Mouse (Mus musculus): ENCODE measurements around the gene Phb. TPM values are rescaled to one million over a fixed set of nuclear protein-coding genes. Genes with fewer than 3 reads are reported as not detected.

Phb gene
- polyA plus RNA-seq, 1 experiment = 49.5 TPM

GRCm38 (mm10) chr11:95713225-95713810, 46.6 kb downstream of the Phb start:
- Histone ChIP-seq H3K36me3 (ENCODE audit: control insufficient read depth, insufficient read depth, low read length) (no peaks in the 10 kb centered on the region), H3K4me3 (ENCODE audit: extremely low read depth, insufficient read depth, insufficient read length) (peak overlapping the region; percentile 85), H3K27me3 (ENCODE audit: control insufficient read depth, insufficient read depth, low read length) (no peaks in the 10 kb centered on the region), H3K4me1 (ENCODE audit: control insufficient read depth, insufficient read depth, insufficient read length) (peaks cover 2% of the 10 kb centered on the region; the same call in 1 of the 2 replicates), H3K27ac (ENCODE audit: insufficient read depth, low read length) (peak overlapping the region; percentile 94)
- TF ChIP-seq CTCF (IDR thresholded peaks at IDR 0.05; ENCODE audit: extremely low read depth, insufficient read depth, insufficient read length, insufficient replicate concordance) = no peak
- no peak for TF ChIP-seq POLR2A (IDR thresholded peaks at IDR 0.05; ENCODE audit: low read depth, low read length)
- peak; percentile 23 to 62 for DNase-seq (ENCODE audit: low read depth in 1 of 2, low spot score in 2 of 2)
- 0% methylated on average over 49 of the region's 49 CpGs for WGBS

- H3K4me1 ChIP-seq (ENCODE audit: control insufficient read depth, insufficient read depth, insufficient read length) = peaks cover 2% of the 10 kb centered on the region; the same call in 1 of the 2 replicates
- H3K36me3 ChIP-seq (ENCODE audit: control insufficient read depth, insufficient read depth, low read length) = no peaks in the 10 kb centered on the region
- WGBS = under 1% methylated on average over 13 of the region's 13 CpGs
- peak in 1 of 2 experiments; percentile 22 for DNase-seq (ENCODE audit: low read depth in 1 of 2, low spot score in 2 of 2)
- TF ChIP-seq CTCF (IDR thresholded peaks at IDR 0.05; ENCODE audit: extremely low read depth, insufficient read depth, insufficient read length, insufficient replicate concordance) (no peak), POLR2A (IDR thresholded peaks at IDR 0.05; ENCODE audit: low read depth, low read length) (no peak)
- peak overlapping the region; percentile 85 for H3K4me3 ChIP-seq (ENCODE audit: extremely low read depth, insufficient read depth, insufficient read length)
- H3K27me3 ChIP-seq (ENCODE audit: control insufficient read depth, insufficient read depth, low read length) = no peaks in the 10 kb centered on the region
- peak overlapping the region; percentile 94 for H3K27ac ChIP-seq (ENCODE audit: insufficient read depth, low read length)
Measured at GRCm38 (mm10) chr11:95713811-95714241, 47.1 kb downstream of the Phb start.

DNA sequence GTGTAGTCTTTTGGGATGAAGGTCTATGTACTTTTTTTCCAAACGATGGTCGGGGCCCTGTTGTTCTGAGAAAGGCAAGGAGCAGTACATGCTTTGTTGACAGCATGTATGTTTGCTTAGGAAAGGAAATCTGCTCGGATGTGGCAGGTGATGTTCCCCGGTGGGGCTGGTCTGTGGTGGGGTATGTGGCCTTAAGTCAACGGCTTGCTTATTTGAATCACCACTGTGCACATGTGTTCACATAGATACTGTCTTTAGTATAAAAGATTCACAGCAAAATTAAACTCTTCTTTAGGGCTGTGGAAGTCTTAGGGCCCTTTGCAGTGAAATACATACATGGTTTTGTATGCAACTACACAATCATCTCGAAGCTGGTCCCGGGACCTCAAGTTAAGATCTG, 47.7 kb downstream of the Phb start:
- TF ChIP-seq CTCF (IDR thresholded peaks at IDR 0.05; ENCODE audit: extremely low read depth, insufficient read depth, insufficient read length, insufficient replicate concordance) = no peak
- TF ChIP-seq POLR2A (IDR thresholded peaks at IDR 0.05; ENCODE audit: low read depth, low read length) = no peak
- Histone ChIP-seq H3K4me3 (ENCODE audit: extremely low read depth, insufficient read depth, insufficient read length) (peak overlapping the region; percentile 85; the same call in 1 of the 2 replicates), H3K36me3 (ENCODE audit: control insufficient read depth, insufficient read depth, low read length) (no peaks in the 10 kb centered on the region), H3K27ac (ENCODE audit: insufficient read depth, low read length) (peak overlapping the region; percentile 94), H3K27me3 (ENCODE audit: control insufficient read depth, insufficient read depth, low read length) (no peaks in the 10 kb centered on the region), H3K4me1 (ENCODE audit: control insufficient read depth, insufficient read depth, insufficient read length) (peaks cover 2% of the 10 kb centered on the region; the same call in 1 of the 2 replicates)
- DNase-seq (ENCODE audit: low read depth in 1 of 2, low spot score in 2 of 2) = no peak
- 2% methylated on average over 7 of the region's 7 CpGs for WGBS

- no peaks in the 10 kb centered on the region for H3K27me3 ChIP-seq (ENCODE audit: control insufficient read depth, insufficient read depth, low read length)
- no peaks in the 10 kb centered on the region for H3K36me3 ChIP-seq (ENCODE audit: control insufficient read depth, insufficient read depth, low read length)
- DNase-seq (ENCODE audit: low read depth in 1 of 2, low spot score in 2 of 2) = no peak
- H3K27ac ChIP-seq (ENCODE audit: insufficient read depth, low read length) = no peak overlapping the region
- H3K4me1 ChIP-seq (ENCODE audit: control insufficient read depth, insufficient read depth, insufficient read length) = peaks cover 2% of the 10 kb centered on the region; the same call in 1 of the 2 replicates
- 85% methylated on average over 8 of the region's 8 CpGs for WGBS
- TF ChIP-seq CTCF (IDR thresholded peaks at IDR 0.05; ENCODE audit: extremely low read depth, insufficient read depth, insufficient read length, insufficient replicate concordance) (no peak), POLR2A (IDR thresholded peaks at IDR 0.05; ENCODE audit: low read depth, low read length) (no peak)
- H3K4me3 ChIP-seq (ENCODE audit: extremely low read depth, insufficient read depth, insufficient read length) = no peak overlapping the region
Measured at GRCm38 (mm10) chr11:95716136-95716535, 49.4 kb downstream of the Phb start.

DNA sequence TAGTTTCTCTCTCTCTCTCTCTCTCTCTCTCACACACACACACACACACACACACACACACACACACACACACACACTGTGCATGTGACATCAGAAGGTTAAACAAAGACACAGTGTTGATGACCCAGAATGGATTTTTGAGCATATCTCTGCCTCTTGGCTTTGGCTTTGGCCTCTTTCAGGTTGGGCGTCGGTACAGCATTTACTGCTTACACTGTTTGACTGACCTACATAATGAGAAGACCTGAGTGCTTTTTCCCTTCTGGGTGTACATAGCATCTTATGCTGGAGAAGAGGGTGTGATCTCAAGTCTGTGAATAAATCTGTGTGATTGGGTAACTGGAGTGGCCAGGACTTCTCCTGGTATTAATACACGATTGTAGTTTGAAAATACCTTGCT, 52.6 kb downstream of the Phb start:
- H3K4me3 ChIP-seq (ENCODE audit: extremely low read depth, insufficient read depth, insufficient read length) = no peak overlapping the region
- H3K36me3 ChIP-seq (ENCODE audit: control insufficient read depth, insufficient read depth, low read length) = no peaks in the 10 kb centered on the region; the same call in 1 of the 2 replicates
- DNase-seq (ENCODE audit: low read depth in 1 of 2, low spot score in 2 of 2) = no peak
- no peaks in the 10 kb centered on the region for H3K27me3 ChIP-seq (ENCODE audit: control insufficient read depth, insufficient read depth, low read length)
- no peak overlapping the region for H3K27ac ChIP-seq (ENCODE audit: insufficient read depth, low read length)
- H3K4me1 ChIP-seq (ENCODE audit: control insufficient read depth, insufficient read depth, insufficient read length) = no peaks in the 10 kb centered on the region; the same call in 1 of the 2 replicates
- WGBS = 92% methylated on average over 3 of the region's 3 CpGs
- TF ChIP-seq POLR2A (IDR thresholded peaks at IDR 0.05; ENCODE audit: low read depth, low read length) (no peak), CTCF (IDR thresholded peaks at IDR 0.05; ENCODE audit: extremely low read depth, insufficient read depth, insufficient read length, insufficient replicate concordance) (no peak)

DNA sequence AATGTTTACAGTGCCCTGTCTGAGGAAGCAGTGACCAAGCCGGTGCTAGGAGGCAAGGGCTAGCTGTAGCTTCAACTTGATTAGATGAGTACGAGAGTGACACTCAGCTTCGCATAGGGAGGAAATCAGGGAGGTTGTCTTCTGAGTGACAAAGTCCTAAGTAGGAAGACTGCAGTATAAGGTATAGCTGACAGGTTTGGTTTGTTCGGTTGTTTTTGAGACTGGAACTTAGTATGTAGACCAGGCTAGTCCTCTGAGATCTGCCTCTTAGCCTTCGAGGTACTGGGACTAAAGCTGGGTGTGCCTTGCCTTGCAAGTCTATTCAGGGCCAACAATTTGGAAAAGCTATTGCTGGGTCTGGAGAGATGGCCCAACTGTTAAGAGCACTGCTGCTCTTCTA, 56.5 kb downstream of the Phb start, which contains the start of gene B130006D01Rik:
Gene B130006D01Rik, plus strand, starts transcription at position 301 of the 400 bp plus-strand sequence.
- H3K27me3 ChIP-seq (ENCODE audit: control insufficient read depth, insufficient read depth, low read length) = no peaks in the 10 kb centered on the region
- H3K36me3 ChIP-seq (ENCODE audit: control insufficient read depth, insufficient read depth, low read length) = no peaks in the 10 kb centered on the region; the same call in 1 of the 2 replicates
- H3K4me3 ChIP-seq (ENCODE audit: extremely low read depth, insufficient read depth, insufficient read length) = no peak within 1 kb of the TSS
- no peak for TF ChIP-seq POLR2A (IDR thresholded peaks at IDR 0.05; ENCODE audit: low read depth, low read length)
- no peak for TF ChIP-seq CTCF (IDR thresholded peaks at IDR 0.05; ENCODE audit: extremely low read depth, insufficient read depth, insufficient read length, insufficient replicate concordance)
- 95% methylated on average over 5 of the region's 5 CpGs for WGBS
- no peak for DNase-seq (ENCODE audit: low read depth in 1 of 2, low spot score in 2 of 2)
- peaks cover 2% of the 10 kb centered on the region; the same call in 1 of the 2 replicates for H3K4me1 ChIP-seq (ENCODE audit: control insufficient read depth, insufficient read depth, insufficient read length)
- no peak within 1 kb of the TSS for H3K27ac ChIP-seq (ENCODE audit: insufficient read depth, low read length)

DNA sequence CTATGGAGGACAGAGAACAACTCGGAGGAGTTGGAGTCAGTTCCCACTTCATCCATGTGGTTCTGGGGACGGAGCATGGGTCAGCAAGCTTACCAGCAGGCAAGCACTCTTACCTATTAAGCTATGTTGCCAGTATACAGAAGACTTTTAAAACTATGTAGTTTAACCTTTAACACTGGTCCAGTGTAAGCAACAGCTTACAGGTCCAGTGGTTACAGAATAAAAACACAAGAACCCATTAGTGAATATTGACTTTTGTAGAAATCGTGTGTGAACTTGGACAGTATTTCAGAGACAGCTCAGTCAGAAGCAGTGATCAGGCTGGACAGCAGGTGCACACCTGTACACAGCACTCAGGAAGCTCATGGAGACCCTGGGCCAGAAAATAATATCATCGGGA, 57.7 kb downstream of the Phb start:
- H3K36me3 ChIP-seq (ENCODE audit: control insufficient read depth, insufficient read depth, low read length) = no peaks in the 10 kb centered on the region; the same call in 1 of the 2 replicates
- no peak overlapping the region for H3K27ac ChIP-seq (ENCODE audit: insufficient read depth, low read length)
- TF ChIP-seq POLR2A (IDR thresholded peaks at IDR 0.05; ENCODE audit: low read depth, low read length) (no peak), CTCF (IDR thresholded peaks at IDR 0.05; ENCODE audit: extremely low read depth, insufficient read depth, insufficient read length, insufficient replicate concordance) (no peak)
- no peak overlapping the region for H3K4me3 ChIP-seq (ENCODE audit: extremely low read depth, insufficient read depth, insufficient read length)
- H3K27me3 ChIP-seq (ENCODE audit: control insufficient read depth, insufficient read depth, low read length) = no peaks in the 10 kb centered on the region
- 97% methylated on average over 4 of the region's 4 CpGs for WGBS
- peaks cover 9% of the 10 kb centered on the region; the same call in 1 of the 2 replicates for H3K4me1 ChIP-seq (ENCODE audit: control insufficient read depth, insufficient read depth, insufficient read length)
- DNase-seq (ENCODE audit: low read depth in 1 of 2, low spot score in 2 of 2) = no peak
